Mouse (Mus musculus) Patski (cell line): ENCODE measurements at regions not wholly inside any gene's neighbourhood (a gene's known extent, or its start where the extent isn't known, plus 50 kb on each side); places are given as distances from the start of the nearest gene placed in this dataset.

Source experiments
- ATAC-seq: fragments of 100-300 bp; one replicate; pipeline ENCODE4 v1.8.0; 2021
- CTCF ChIA-PET: fragments of 350-600 bp; sonication (Branson Sonifier 250); formaldehyde crosslinking; loops from one replicate; lab custom pipeline; 2022; ENCODE audit warnings: inconsistent platforms; lab: Charles Lee
- POLR2A ChIA-PET: fragments of 350-600 bp; sonication (Branson Sonifier 250); formaldehyde crosslinking; loops from one replicate; lab custom pipeline; 2022; ENCODE audit warnings: antibody characterized with exemption, inconsistent platforms; lab: Charles Lee
- DNase-seq: peaks from one replicate; pipeline ENCODE4 v3.0.0-alpha.2; 2011; ENCODE audit warnings: low read depth, low spot score
- H3K27me3 ChIP-seq: fragments of 371-371 bp; one replicate; pipeline ENCODE4 v1.5.1; 2021
- CTCF ChIP-seq: fragments of 100-300 bp; IDR thresholded peaks from one replicate; pipeline ENCODE4 v1.5.1; 2021
- in situ Hi-C: fragments of 300-500 bp; cut with MboI; formaldehyde crosslinking; loops from 3 replicates; pipeline ENCODE4 v1.11.1; 2018; ENCODE audit warnings: low pct_unique_long_range_greater_than_20kb, mixed read lengths

DNA sequence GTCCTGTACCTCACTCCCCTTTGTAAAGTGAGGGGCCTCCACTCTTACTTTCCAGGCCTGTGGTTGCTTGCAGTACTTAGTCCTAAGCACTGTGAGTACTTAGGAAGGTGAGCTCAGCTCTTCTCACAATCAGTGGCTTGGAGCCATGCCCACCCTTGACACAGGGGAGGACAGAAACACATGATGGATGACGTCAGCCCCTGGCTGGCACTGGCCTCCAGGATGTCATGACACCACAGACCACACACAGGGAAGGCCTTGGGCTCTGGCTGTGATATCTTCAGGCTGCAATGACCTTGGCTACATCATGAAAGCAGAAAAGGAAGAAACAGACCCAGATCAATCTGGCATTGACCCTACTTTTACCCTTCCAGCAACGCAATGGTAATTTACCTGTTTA, 113.0 kb upstream of the Zmiz1 start:
- DNase-seq (peak; percentile 43), ATAC-seq (no peak)
- ChIA-PET CTCF (interaction anchor here (1.0 to 1.2 kb wide), 2 partner anchors 9 to 18 kb away, joined by 3 read pairs; no protein-coding TSS in a partner anchor), POLR2A (no interaction called here)
- no peak for TF ChIP-seq CTCF
- in situ Hi-C loops: no loop called here
- H3K27me3 ChIP-seq: no peaks in the 10 kb centered on the region

GRCm38 (mm10) chr14:25346813-25347610, 112.0 kb upstream of the Zmiz1 start:
- ChIA-PET CTCF (interaction anchor here (1.1 kb wide), 1 partner anchor 29 kb away, joined by 3 read pairs; no protein-coding TSS in a partner anchor), POLR2A (no interaction called here)
- no peak for DNase-seq
- no peak for TF ChIP-seq CTCF
- ATAC-seq: no peak
- H3K27me3 ChIP-seq: no peaks in the 10 kb centered on the region
- in situ Hi-C loops: no loop called here

GRCm38 (mm10) chr14:25350282-25350964, 108.6 kb upstream of the Zmiz1 start:
- POLR2A ChIA-PET: interaction anchor here (0.7 to 1.1 kb wide), 2 partner anchors 10 to 157 kb away, joined by 3 to 4 read pairs; no protein-coding TSS in a partner anchor
- no peak for DNase-seq
- no peak for ATAC-seq
- no peak for TF ChIP-seq CTCF
- CTCF ChIA-PET: no interaction called here
- no peaks in the 10 kb centered on the region for H3K27me3 ChIP-seq
- in situ Hi-C loops: no loop called here

DNA sequence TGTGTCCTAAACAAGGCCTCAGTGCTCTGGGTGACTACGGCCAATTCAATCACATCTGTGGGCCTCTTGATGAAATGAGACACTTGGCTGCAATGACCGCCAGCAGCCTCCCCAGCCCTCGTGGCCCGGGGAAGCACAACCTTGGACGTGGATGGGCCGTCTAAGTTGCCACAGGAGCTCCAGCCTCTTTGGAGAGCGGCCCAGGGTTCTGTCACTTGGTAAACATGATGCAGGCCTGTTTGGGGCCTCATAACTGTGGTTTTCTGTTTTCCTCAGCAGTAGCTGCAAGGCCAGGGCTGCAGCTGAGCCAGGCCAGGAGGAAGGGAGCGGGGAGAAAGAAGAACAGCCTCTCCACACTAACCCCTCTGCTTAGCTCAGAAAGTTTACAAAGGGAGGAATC, 105.2 kb upstream of the Zmiz1 start:
- ATAC-seq (no peak), DNase-seq (no peak)
- CTCF ChIA-PET: no interaction called here
- POLR2A ChIA-PET: no interaction called here
- H3K27me3 ChIP-seq: no peaks in the 10 kb centered on the region
- TF ChIP-seq CTCF: no peak
- in situ Hi-C loops: no loop called here

- H3K27me3 ChIP-seq: no peaks in the 10 kb centered on the region
- in situ Hi-C loops: no loop called here
- ATAC-seq (no peak), DNase-seq (no peak)
- TF ChIP-seq CTCF: no peak
- POLR2A ChIA-PET: no interaction called here
- CTCF ChIA-PET: interaction anchor here (0.8 kb wide), 1 partner anchor 9 kb away, joined by 3 read pairs; no protein-coding TSS in a partner anchor
Measured at GRCm38 (mm10) chr14:25354288-25354850, 104.6 kb upstream of the Zmiz1 start.

- DNase-seq (no peak), ATAC-seq (no peak)
- TF ChIP-seq CTCF: no peak
- H3K27me3 ChIP-seq: no peaks in the 10 kb centered on the region
- in situ Hi-C loops: no loop called here
- POLR2A ChIA-PET: no interaction called here
- CTCF ChIA-PET: interaction anchor here (1.0 kb wide), 1 partner anchor 22 kb away, joined by 3 read pairs; no protein-coding TSS in a partner anchor
Measured at GRCm38 (mm10) chr14:25357805-25358204, 101.2 kb upstream of the Zmiz1 start.

GRCm38 (mm10) chr14:25359824-25360294, 99.1 kb upstream of the Zmiz1 start:
- no peak for TF ChIP-seq CTCF
- H3K27me3 ChIP-seq: no peaks in the 10 kb centered on the region
- DNase-seq (no peak), ATAC-seq (no peak)
- in situ Hi-C loops: no loop called here
- POLR2A ChIA-PET: interaction anchor here (1.1 kb wide), 1 partner anchor 10 kb away, joined by 4 read pairs; no protein-coding TSS in a partner anchor
- CTCF ChIA-PET: interaction anchor here (1.4 kb wide), 1 partner anchor 24 kb away, joined by 3 read pairs; no protein-coding TSS in a partner anchor

GRCm38 (mm10) chr14:25360726-25361125, 98.3 kb upstream of the Zmiz1 start:
- TF ChIP-seq CTCF: no peak
- no peak for ATAC-seq
- ChIA-PET POLR2A (interaction anchor here (1.1 kb wide), 1 partner anchor 10 kb away, joined by 4 read pairs; no protein-coding TSS in a partner anchor), CTCF (interaction anchor here (1.4 kb wide), 1 partner anchor 25 kb away, joined by 3 read pairs; no protein-coding TSS in a partner anchor)
- H3K27me3 ChIP-seq: no peaks in the 10 kb centered on the region
- in situ Hi-C loops: no loop called here
- no peak for DNase-seq

DNA sequence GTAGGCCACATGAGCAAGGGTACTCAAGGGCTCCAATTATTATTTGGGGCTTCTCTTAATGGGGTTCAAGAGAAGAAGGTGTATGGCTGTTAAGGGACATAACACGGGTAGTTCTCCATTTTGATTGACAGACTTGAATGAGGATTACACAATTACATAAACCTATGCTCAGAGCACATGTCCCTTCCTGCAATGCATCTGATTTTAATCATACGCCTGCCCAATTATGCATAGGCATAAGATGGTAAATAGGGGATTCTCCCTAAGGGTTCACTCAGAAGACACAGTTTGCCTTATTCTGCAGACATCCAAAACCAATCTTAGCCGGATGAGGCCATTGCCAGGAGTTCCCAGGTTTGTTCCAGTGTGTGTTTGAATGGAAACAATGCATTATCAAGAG, 97.9 kb upstream of the Zmiz1 start:
- ChIA-PET POLR2A (no interaction called here), CTCF (interaction anchor here (1.4 kb wide), 1 partner anchor 25 kb away, joined by 3 read pairs; no protein-coding TSS in a partner anchor)
- DNase-seq (no peak), ATAC-seq (no peak)
- in situ Hi-C loops: no loop called here
- H3K27me3 ChIP-seq: no peaks in the 10 kb centered on the region
- no peak for TF ChIP-seq CTCF

GRCm38 (mm10) chr14:25362771-25363170, 96.2 kb upstream of the Zmiz1 start:
- ATAC-seq (no peak), DNase-seq (no peak)
- in situ Hi-C loops: no loop called here
- POLR2A ChIA-PET: no interaction called here
- no peak for TF ChIP-seq CTCF
- CTCF ChIA-PET: no interaction called here
- H3K27me3 ChIP-seq: no peaks in the 10 kb centered on the region
